Mouse (Mus musculus): Measurements from ENCODE around the gene Gm28778. TPM values are rescaled to one million over a fixed set of nuclear protein-coding genes. Genes with fewer than 3 reads are reported as not detected.

Gm28778 gene
- polyA plus RNA-seq, 1 experiment, result 3.5 TPM

GRCm38 (mm10) chr1:53341071-53341470 is 44.2 kb downstream of the Gm28778 start:
- H3K27me3 ChIP-seq (ENCODE audit: control insufficient read depth, insufficient read depth, low read length), result no peaks in the 10 kb centered on the region
- TF ChIP-seq CTCF (IDR thresholded peaks at IDR 0.05; ENCODE audit: control insufficient read depth, insufficient read depth, insufficient replicate concordance, low read depth, low read length) (no peak), POLR2A (IDR thresholded peaks at IDR 0.05; ENCODE audit: control insufficient read depth, low read depth, low read length) (no peak)

GRCm38 (mm10) chr1:53352327-53353261 is 55.7 kb downstream of the Gm28778 start, which contains the start of the genes Asdurf, Gm28551 and Asnsd1:
Asdurf (minus strand) TSS chr1:53352619.
Gm28551 (minus strand) TSS chr1:53352667.
Asnsd1 (minus strand) TSS chr1:53352752.
- Histone ChIP-seq H3K4me3 (ENCODE audit: control insufficient read depth, low read depth, low read length) (peak within 1 kb of the TSS; percentile 91), H3K4me1 (ENCODE audit: control insufficient read depth, insufficient read depth, low read length) (no peaks in the 10 kb centered on the region), H3K27me3 (ENCODE audit: control insufficient read depth, insufficient read depth, low read length) (no peaks in the 10 kb centered on the region), H3K36me3 (ENCODE audit: control insufficient read depth, insufficient read depth, low read length) (no peaks in the 10 kb centered on the region; the same call in 1 of the 2 replicates), H3K27ac (ENCODE audit: control insufficient read depth, insufficient read depth, low read depth, low read length) (peak within 1 kb of the TSS; percentile 19; the same call in 1 of the 2 replicates)
- TF ChIP-seq POLR2A (IDR thresholded peaks at IDR 0.05; ENCODE audit: control insufficient read depth, low read depth, low read length), result peak; percentile 91
- TF ChIP-seq CTCF (IDR thresholded peaks at IDR 0.05; ENCODE audit: control insufficient read depth, insufficient read depth, insufficient replicate concordance, low read depth, low read length), result no peak

More at GRCm38 (mm10) chr1:53341071-53341470, 44.2 kb downstream of the Gm28778 start:
- Histone ChIP-seq H3K4me1 (ENCODE audit: control insufficient read depth, insufficient read depth, low read length) (no peaks in the 10 kb centered on the region), H3K4me3 (ENCODE audit: control insufficient read depth, low read depth, low read length) (no peak overlapping the region), H3K27ac (ENCODE audit: control insufficient read depth, insufficient read depth, low read depth, low read length) (no peak overlapping the region), H3K36me3 (ENCODE audit: control insufficient read depth, insufficient read depth, low read length) (no peaks in the 10 kb centered on the region)

- Histone ChIP-seq H3K27me3 (ENCODE audit: control insufficient read depth, insufficient read depth, low read length) (no peaks in the 10 kb centered on the region), H3K4me1 (ENCODE audit: control insufficient read depth, insufficient read depth, low read length) (no peaks in the 10 kb centered on the region), H3K36me3 (ENCODE audit: control insufficient read depth, insufficient read depth, low read length) (no peaks in the 10 kb centered on the region), H3K4me3 (ENCODE audit: control insufficient read depth, low read depth, low read length) (no peak overlapping the region), H3K27ac (ENCODE audit: control insufficient read depth, insufficient read depth, low read depth, low read length) (no peak overlapping the region)
- TF ChIP-seq POLR2A (IDR thresholded peaks at IDR 0.05; ENCODE audit: control insufficient read depth, low read depth, low read length), result no peak
- TF ChIP-seq CTCF (IDR thresholded peaks at IDR 0.05; ENCODE audit: control insufficient read depth, insufficient read depth, insufficient replicate concordance, low read depth, low read length), result no peak
Observed at GRCm38 (mm10) chr1:53358988-53359387, 62.1 kb downstream of the Gm28778 start.

Other genes with a start within 250 kb of the Gm28778 start
- 0.06 TPM in 1 of 2 replicates, not detected in the other for gene Mstn, start 235.5 kb upstream of the Gm28778 start, polyA plus RNA-seq (2012; rRNA removed)
- 36.0 and 52.2 TPM in 2 replicates for gene 1700019A02Rik, start 109.5 kb upstream of the Gm28778 start, polyA plus RNA-seq (2012; rRNA removed)
- 0.49 and 1.1 TPM in 2 replicates for gene Pms1, start 93 bp upstream of the Gm28778 start, polyA plus RNA-seq (2012; rRNA removed)
- 1.5 and 2.5 TPM in 2 replicates for gene Ormdl1, start within 50 bp of the Gm28778 start, polyA plus RNA-seq (2012; rRNA removed)
- 12.2 and 12.7 TPM in 2 replicates for gene Osgepl1, start 16.5 kb downstream of the Gm28778 start, polyA plus RNA-seq (2012; rRNA removed)
- not detected in 2 replicates for gene Asdurf, start 55.5 kb downstream of the Gm28778 start, polyA plus RNA-seq (2012; rRNA removed)
- gene Gm28551, start 55.6 kb downstream of the Gm28778 start, polyA plus RNA-seq (2012; rRNA removed), result not detected in 2 replicates
- gene Asnsd1, start 55.6 kb downstream of the Gm28778 start, polyA plus RNA-seq (2012; rRNA removed), result 70.3 and 78.8 TPM in 2 replicates

All from testis, adult 2 months (tissue).